Mouse (Mus musculus) lung, postnatal 10 days (tissue): ENCODE measurements at regions not wholly inside any gene's neighbourhood (a gene's known extent, or its start where the extent isn't known, plus 50 kb on each side); places are given as distances from the start of the nearest gene placed in this dataset.

ENCODE experiments used
- DNase-seq: peaks from one replicate; pipeline ENCODE4 v3.0.0; 2021

DNA sequence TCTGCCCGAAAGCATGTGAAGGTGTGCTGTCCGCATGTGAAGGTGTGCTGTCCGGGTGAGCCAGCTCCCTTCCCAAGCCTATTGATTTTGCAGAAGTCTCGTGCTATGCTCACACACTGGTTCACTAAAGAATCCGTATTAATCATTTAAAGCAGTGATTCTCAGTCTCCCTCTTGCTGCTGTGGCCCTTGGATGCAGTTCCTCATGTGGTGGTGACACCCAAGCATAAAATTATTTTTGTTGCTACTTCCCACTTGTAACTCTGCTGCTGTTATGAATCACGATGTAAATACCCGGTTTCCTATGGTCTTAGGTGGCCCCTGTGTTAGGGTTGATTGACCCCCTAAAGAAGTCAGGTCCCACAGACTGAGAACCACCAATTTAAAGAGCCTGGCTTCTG lies 55.7 kb upstream of the Emb start:
- no peak for DNase-seq

DNA sequence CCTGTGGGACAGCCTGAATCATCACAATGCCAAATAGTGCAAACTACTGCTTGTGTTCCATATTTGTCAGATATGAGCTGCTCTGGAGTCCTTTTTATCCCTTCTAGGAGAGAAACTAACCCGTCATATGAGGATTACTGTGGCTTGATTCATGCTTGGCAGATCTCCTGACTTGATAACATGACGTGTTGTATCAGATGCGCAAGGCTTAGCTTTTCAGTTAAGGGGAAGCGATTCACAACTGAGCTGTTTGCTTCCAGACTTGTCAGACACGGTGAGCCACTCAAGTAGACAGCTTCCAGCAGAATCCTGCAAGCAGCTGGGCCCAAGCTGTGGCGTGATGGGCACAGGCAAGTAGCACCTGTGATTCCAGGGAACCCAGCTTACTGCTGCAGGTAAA lies 64.5 kb upstream of the Emb start:
- DNase-seq: no peak

DNA sequence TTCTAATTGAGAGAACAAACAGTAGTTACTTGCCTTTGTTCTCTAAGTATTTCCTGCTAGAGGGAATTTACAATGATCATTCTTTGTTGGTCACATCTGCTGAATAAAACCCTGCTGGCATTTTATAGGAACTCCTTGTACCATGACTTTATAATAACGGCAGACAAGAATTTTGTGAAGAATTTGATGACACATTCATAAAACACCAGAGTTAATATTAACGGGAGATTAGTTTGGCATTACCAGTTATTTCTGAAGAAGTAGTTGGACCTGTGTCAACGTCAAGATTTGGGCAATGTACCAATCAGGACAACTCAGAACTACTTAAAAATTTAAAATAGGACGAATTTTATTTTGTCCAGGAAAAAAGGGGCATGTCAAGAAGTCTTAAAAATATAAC lies 65.1 kb upstream of the Emb start:
- DNase-seq: no peak

DNA sequence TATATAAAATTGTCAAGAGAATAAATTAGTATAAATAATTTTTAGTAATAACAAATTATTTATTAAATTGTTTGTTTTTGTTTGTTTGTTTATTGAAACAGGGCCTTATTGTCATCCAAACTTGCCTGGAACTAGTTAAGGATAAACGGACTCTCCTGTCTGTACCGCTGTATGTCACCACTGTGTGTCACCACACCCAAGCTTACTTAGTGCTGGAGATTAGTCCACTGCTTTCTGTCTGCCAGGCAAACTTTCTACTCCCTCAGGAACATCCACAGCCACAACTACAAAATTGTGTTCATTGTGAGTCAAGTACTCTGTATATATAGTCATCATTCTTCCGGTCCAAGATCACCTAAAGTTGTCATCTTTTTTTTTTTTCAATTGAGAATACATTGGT lies 74.0 kb upstream of the Emb start:
- no peak for DNase-seq

DNA sequence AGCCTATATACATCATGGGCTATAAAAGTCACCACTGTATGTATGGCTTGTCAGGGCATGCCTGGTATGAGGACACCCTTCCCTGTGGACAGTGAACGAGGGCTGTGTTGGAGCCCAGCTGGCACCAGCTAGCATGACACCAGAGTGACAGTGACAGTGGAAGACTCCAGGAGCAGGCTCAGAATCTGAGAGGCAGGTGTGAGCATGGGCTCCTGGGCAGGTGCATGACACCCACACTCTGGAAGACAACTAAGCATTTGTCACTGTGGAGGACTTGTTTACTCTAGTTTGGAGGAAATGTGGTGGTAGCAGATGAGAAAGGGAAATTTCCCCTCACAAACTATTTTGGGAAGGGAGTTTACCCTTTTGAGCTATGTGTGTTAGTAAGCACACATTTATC lies 76.2 kb upstream of the Emb start:
- DNase-seq: no peak

GRCm38 (mm10) chr13:117127813-117128549 lies 80.4 kb upstream of the Emb start:
- DNase-seq: no peak

- no peak for DNase-seq
These were observed 81.1 kb upstream of the Emb start for GRCm38 (mm10) chr13:117127116-117127728.

DNA sequence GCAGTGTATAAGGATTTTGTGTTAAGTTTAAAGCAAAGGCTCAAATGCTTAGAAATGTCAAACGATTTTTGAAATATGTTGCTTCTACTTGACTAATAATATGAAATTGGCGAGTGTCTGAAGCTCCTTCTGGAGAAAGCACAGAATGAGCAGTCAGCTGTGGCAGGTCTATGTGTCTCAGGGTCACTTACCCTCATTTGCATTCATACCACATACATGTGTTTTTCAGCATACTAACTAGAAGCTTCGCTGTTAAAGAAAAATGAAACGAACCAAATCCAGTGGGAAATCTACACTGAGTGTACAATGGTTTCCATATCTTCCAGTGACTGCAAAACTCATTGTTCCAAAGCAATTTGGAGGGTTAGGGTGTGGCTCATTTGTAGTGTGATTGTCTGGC lies 88.7 kb upstream of the Emb start:
- DNase-seq: no peak

DNA sequence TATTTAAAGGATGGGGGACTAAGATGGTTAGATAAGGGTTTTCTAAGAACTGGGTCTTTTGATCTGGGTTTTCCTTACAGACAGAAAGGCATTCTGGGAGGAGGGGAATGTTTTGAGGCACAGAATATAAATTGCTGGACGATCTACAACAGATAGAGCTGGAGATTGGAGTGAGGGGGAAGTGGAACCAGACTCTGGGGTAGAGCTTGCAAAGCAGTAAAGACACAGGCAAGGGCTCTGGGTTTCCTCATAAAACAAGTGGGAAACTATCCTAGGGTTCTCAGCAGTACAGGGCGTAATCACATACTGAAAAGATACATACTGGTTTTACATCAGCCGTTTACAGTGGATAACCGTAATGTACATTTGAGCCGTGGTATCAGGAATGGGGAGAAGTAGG lies 89.5 kb upstream of the Parp8 start:
- no peak for DNase-seq

- no peak for DNase-seq
These were observed 87.1 kb upstream of the Parp8 start for GRCm38 (mm10) chr13:117112424-117112823.

DNA sequence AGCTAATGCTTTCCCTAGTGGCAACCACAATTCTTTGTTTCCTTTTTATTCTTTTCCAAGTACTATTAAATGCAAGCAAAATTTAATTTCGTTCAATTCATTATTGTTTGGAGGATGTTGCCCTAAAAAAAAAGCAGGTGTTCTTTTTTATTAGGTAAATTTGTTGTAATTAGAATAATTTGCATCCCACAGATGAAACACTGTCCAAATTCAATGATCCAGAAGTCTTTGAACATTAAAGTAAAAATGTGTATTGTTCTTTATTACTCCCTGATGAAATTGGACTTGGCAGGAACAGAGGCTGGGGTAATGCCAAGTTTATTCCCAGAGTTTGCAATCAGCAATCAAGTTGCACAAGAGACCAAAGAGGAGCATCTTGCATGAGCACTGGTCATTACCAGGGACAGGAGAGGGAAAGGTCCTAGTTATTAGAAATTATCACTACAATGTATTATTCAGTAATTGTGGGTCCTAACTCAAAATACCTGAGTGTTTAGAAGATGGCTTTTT lies 79.9 kb upstream of the Parp8 start:
- DNase-seq: peak; percentile 7

GRCm38 (mm10) chr13:117094773-117095172 lies 69.4 kb upstream of the Parp8 start:
- no peak for DNase-seq

- DNase-seq: no peak
These were observed 63.3 kb upstream of the Parp8 start for GRCm38 (mm10) chr13:117088629-117089028.

DNA sequence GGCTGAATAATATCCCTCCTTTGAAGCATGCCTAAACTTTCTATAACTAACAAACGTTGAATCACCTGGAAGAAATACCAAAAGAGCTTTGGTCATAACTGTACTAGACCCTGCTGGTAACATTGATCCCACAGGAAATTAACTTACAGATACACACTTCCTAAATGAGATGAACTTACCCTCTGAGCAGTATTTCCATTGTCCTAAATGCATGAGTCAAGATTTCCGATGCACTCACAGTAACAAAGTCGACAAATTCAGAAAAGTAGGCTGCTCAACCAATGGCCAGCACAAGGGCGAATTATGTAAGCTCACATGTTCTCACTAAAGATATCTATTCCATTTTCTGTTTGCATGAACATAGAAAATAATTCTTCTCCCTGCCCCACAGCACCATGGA lies 57.4 kb upstream of the Parp8 start:
- DNase-seq: no peak

- no peak for DNase-seq
These were observed 54.0 kb upstream of the Parp8 start for GRCm38 (mm10) chr13:117079316-117079715.
